Mouse (Mus musculus): ENCODE measurements around the gene Chd2. TPM values are rescaled to one million over a fixed set of nuclear protein-coding genes. Genes with fewer than 3 reads are reported as not detected.
"Not testable (repeated sequence)": the region's sequence is repeated elsewhere in the genome, so short reads cannot be mapped to it uniquely, and the experiment has no call there.

The Chd2 gene
- polyA plus RNA-seq, 1 experiment from 2014 or later = 58.9 TPM

DNA sequence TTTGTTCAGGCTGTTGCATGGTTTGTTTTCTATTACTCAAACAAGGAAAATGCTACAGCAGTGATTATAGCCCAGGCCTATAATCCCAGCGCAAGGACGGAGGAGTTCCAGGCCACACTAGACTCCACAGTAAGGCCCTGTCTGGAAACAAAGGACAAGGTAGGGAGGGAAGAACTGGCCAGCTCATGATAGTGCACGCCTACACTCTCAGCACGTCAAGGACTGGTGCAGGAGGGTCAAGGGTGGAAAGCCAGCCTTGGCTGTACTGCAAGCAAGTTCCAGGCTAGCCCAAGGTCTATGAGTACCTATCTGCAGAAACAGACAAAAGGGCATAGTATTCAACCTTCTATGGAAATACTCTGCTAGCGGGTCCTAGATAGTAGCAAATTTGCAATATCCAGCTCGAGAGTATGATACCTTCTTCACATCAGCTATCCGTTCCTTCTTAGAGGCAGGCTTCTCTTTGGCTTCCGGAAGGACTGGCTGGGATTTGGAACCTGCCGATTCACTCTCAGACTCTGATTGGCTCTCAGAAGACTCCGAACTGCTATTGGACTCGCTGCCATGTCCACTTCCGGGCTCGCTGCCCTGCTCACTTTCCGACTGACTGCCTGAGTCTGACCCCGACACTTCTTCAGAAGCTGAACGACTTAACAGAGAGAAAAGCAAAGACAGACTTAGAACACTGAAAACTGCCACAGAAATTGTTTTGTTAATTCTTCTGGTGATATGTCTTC, 22.4 kb downstream of the Chd2 start:
- Histone ChIP-seq H3K4me2 (ENCODE audit: low read depth, low read length) (no peak overlapping the region), H3K4me1 (replicated peaks; ENCODE audit: control insufficient read depth, insufficient read depth, low read length) (peaks cover 3% of the 10 kb centered on the region), H3K27ac (ENCODE audit: low read length) (no peak overlapping the region), H3K36me3 (ENCODE audit: control insufficient read depth, insufficient read depth, low read length) (peaks cover 42% of the 10 kb centered on the region), H3K9me3 (ENCODE audit: control insufficient read depth, low read length) (no peaks in the 10 kb centered on the region), H3K4me3 (ENCODE audit: low read length) (no peak overlapping the region), H3K27me3 (ENCODE audit: control insufficient read depth, insufficient read depth, low read depth, low read length) (no peaks in the 10 kb centered on the region), H3K9ac (ENCODE audit: low read length) (no peak overlapping the region)
- no peak for ATAC-seq (ENCODE audit: low read depth)
- 83% methylated on average over 16 of the region's 16 CpGs for WGBS

DNA sequence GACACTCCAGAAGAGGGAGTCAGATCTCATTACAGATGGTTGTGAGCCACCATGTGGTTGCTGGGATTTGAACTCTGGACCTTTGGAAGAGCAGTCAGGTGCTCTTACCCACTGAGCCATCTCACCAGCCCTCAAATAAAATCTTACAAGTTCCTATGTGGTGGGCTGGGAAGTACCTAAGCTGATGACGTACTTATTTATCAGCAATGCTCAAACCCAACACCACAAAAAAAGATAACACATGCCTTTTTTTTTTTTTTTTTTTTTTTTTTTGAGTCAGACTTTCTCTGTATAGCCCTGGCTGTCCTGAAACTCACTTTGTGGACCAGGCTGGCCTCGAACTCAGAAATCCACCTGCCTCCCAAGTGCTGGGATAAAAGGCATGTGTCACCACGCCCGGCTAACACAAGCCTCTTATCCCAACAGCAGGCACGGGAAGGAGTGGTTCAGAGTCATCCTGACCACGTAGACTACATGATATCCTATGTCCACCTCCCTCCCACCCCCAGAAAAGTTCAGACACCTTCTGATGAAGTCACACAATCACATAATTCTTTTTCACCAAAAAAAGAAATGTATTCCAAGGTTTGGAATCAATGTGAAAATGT, 23.2 kb downstream of the Chd2 start:
- not testable (repeated sequence) for H3K4me2 ChIP-seq (ENCODE audit: low read depth, low read length); H3K27ac ChIP-seq (ENCODE audit: low read length); H3K27me3 ChIP-seq (ENCODE audit: control insufficient read depth, insufficient read depth, low read depth, low read length); ATAC-seq (ENCODE audit: low read depth); H3K9ac ChIP-seq (ENCODE audit: low read length); H3K4me1 ChIP-seq (replicated peaks; ENCODE audit: control insufficient read depth, insufficient read depth, low read length); H3K4me3 ChIP-seq (ENCODE audit: low read length); H3K9me3 ChIP-seq (ENCODE audit: control insufficient read depth, low read length)
- H3K36me3 ChIP-seq (ENCODE audit: control insufficient read depth, insufficient read depth, low read length) = peaks cover 47% of the 10 kb centered on the region
- 84% methylated on average over 6 of the region's 6 CpGs for WGBS

DNA sequence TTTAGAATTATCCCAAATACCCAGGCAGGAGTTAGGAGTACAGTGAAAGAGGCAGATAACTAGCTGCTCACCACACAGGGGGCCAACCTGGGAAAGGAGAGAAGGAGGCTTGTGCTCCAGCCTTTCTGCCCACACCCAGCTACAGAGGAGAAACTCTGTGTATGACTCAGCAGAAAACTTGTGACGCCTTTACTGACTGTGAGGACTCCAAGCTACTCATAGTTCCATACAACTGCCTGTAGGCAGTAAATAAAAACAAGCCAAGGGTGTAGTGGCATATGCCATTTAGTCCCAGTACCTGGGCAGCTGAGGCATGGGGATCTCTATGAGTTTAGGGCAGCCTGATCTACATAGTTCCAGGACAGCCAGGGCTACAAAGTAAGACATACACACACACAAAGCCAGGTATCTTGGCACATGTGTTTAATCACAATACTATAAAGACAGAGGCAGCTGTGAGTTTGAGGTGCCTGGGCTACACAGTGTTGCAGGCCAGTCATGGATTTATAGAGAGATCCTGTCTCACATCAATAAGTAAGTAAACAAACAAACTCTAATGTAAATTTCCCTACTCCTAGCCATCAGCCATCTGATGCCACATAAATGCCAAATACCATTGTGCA, 24.1 kb downstream of the Chd2 start:
- Histone ChIP-seq H3K4me3 (ENCODE audit: low read length) (no peak overlapping the region), H3K9ac (ENCODE audit: low read length) (no peak overlapping the region), H3K4me1 (replicated peaks; ENCODE audit: control insufficient read depth, insufficient read depth, low read length) (no peaks in the 10 kb centered on the region), H3K36me3 (ENCODE audit: control insufficient read depth, insufficient read depth, low read length) (peaks cover 47% of the 10 kb centered on the region), H3K4me2 (ENCODE audit: low read depth, low read length) (no peak overlapping the region), H3K9me3 (ENCODE audit: control insufficient read depth, low read length) (no peaks in the 10 kb centered on the region), H3K27me3 (ENCODE audit: control insufficient read depth, insufficient read depth, low read depth, low read length) (no peaks in the 10 kb centered on the region), H3K27ac (ENCODE audit: low read length) (no peak overlapping the region)
- 54% methylated on average over 1 of the region's 1 CpGs for WGBS
- no peak for ATAC-seq (ENCODE audit: low read depth)

GRCm38 (mm10) chr7:73516820-73517219, 24.8 kb downstream of the Chd2 start:
- H3K27ac ChIP-seq (ENCODE audit: low read length) = no peak overlapping the region
- ATAC-seq (ENCODE audit: low read depth) = no peak
- H3K9ac ChIP-seq (ENCODE audit: low read length) = no peak overlapping the region
- WGBS = 84% methylated on average over 5 of the region's 5 CpGs
- H3K36me3 ChIP-seq (ENCODE audit: control insufficient read depth, insufficient read depth, low read length) = peaks cover 43% of the 10 kb centered on the region
- no peaks in the 10 kb centered on the region for H3K4me1 ChIP-seq (replicated peaks; ENCODE audit: control insufficient read depth, insufficient read depth, low read length)
- H3K4me3 ChIP-seq (ENCODE audit: low read length) = no peak overlapping the region
- H3K27me3 ChIP-seq (ENCODE audit: control insufficient read depth, insufficient read depth, low read depth, low read length) = no peaks in the 10 kb centered on the region
- H3K9me3 ChIP-seq (ENCODE audit: control insufficient read depth, low read length) = no peaks in the 10 kb centered on the region
- H3K4me2 ChIP-seq (ENCODE audit: low read depth, low read length) = no peak overlapping the region

DNA sequence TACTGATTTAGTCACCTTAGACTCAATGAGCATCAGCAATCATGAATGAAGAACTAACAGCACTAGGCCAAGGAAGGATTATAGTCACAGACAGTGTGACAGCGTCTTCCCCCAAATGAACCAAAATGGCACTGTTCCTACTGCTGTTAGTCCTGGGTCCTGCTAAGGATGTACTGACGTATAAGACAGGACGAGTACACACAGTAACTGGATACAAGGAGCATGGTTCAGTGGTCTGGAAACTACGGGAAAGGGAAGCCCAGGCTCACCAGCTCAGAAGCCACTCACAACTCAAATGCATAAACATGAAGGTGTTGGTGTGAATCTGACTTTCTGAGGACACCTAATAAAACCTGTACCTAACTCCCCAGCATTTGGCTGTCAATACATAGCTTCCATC, 27.1 kb downstream of the Chd2 start:
- Histone ChIP-seq H3K9ac (ENCODE audit: low read length) (no peak overlapping the region), H3K36me3 (ENCODE audit: control insufficient read depth, insufficient read depth, low read length) (peaks cover 52% of the 10 kb centered on the region), H3K4me2 (ENCODE audit: low read depth, low read length) (no peak overlapping the region), H3K4me3 (ENCODE audit: low read length) (no peak overlapping the region), H3K27me3 (ENCODE audit: control insufficient read depth, insufficient read depth, low read depth, low read length) (no peaks in the 10 kb centered on the region), H3K4me1 (replicated peaks; ENCODE audit: control insufficient read depth, insufficient read depth, low read length) (no peaks in the 10 kb centered on the region), H3K27ac (ENCODE audit: low read length) (no peak overlapping the region), H3K9me3 (ENCODE audit: control insufficient read depth, low read length) (no peaks in the 10 kb centered on the region)
- ATAC-seq (ENCODE audit: low read depth) = no peak
- 86% methylated on average over 4 of the region's 4 CpGs for WGBS

DNA sequence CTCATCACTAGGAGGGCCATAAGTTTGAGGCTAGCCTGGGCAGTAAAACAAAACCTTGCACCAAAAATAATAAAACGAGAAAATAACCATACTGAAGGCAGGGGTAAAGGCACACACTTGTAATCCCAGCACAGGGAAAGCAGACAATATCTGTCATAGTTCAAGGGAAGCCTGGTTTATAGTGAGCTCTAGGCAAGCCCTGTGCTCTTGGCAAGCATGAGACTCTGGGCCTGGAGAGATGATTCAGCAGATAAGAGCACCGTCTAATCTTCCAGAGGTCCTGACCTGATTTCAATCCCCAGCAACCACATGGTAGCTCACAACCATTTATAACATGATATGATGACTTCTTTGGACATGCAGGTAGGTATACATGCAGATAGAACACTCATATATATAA, 29.2 kb downstream of the Chd2 start:
- Histone ChIP-seq H3K4me2 (ENCODE audit: low read depth, low read length) (no peak overlapping the region), H3K27me3 (ENCODE audit: control insufficient read depth, insufficient read depth, low read depth, low read length) (no peaks in the 10 kb centered on the region), H3K9me3 (ENCODE audit: control insufficient read depth, low read length) (no peaks in the 10 kb centered on the region), H3K27ac (ENCODE audit: low read length) (no peak overlapping the region), H3K4me1 (replicated peaks; ENCODE audit: control insufficient read depth, insufficient read depth, low read length) (no peaks in the 10 kb centered on the region), H3K36me3 (ENCODE audit: control insufficient read depth, insufficient read depth, low read length) (peaks cover 43% of the 10 kb centered on the region), H3K9ac (ENCODE audit: low read length) (no peak overlapping the region), H3K4me3 (ENCODE audit: low read length) (no peak overlapping the region)
- WGBS = 55% methylated on average over 2 of the region's 2 CpGs
- ATAC-seq (ENCODE audit: low read depth) = no peak

DNA sequence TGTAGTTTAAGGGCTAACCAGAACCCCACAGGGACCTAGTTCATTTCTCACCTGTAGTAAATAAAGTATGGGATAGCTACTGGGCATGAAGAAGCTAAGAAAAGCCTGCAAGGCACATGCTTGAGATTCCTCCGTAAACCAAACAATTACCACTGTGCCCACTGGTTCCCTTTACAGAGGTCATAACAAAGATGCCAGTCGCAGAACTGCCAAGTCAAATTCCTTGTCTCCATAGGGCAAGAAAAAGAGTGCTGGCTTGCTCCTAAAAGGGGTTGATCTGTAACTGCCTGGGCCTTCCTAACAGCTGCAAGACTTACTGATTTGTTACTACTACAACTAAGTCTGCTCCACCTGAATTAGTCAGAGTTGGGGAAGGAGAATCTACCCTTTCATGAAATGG, 32.9 kb downstream of the Chd2 start:
- H3K27ac ChIP-seq (ENCODE audit: low read length) = no peak overlapping the region
- H3K27me3 ChIP-seq (ENCODE audit: control insufficient read depth, insufficient read depth, low read depth, low read length) = no peaks in the 10 kb centered on the region
- ATAC-seq (ENCODE audit: low read depth) = no peak
- H3K4me1 ChIP-seq (replicated peaks; ENCODE audit: control insufficient read depth, insufficient read depth, low read length) = no peaks in the 10 kb centered on the region
- no peak overlapping the region for H3K4me3 ChIP-seq (ENCODE audit: low read length)
- H3K4me2 ChIP-seq (ENCODE audit: low read depth, low read length) = no peak overlapping the region
- peaks cover 41% of the 10 kb centered on the region for H3K36me3 ChIP-seq (ENCODE audit: control insufficient read depth, insufficient read depth, low read length)
- no peaks in the 10 kb centered on the region for H3K9me3 ChIP-seq (ENCODE audit: control insufficient read depth, low read length)
- H3K9ac ChIP-seq (ENCODE audit: low read length) = no peak overlapping the region
- 92% methylated on average over 2 of the region's 2 CpGs for WGBS

GRCm38 (mm10) chr7:73507491-73507890, 34.1 kb downstream of the Chd2 start:
- 86% methylated on average over 6 of the region's 6 CpGs for WGBS
- Histone ChIP-seq H3K27ac (ENCODE audit: low read length) (0 out of 2 replicates have a peak overlapping the region, but pooled peaks have one; percentile 8), H3K9me3 (ENCODE audit: control insufficient read depth, low read length) (no peaks in the 10 kb centered on the region), H3K4me1 (replicated peaks; ENCODE audit: control insufficient read depth, insufficient read depth, low read length) (no peaks in the 10 kb centered on the region), H3K4me3 (ENCODE audit: low read length) (no peak overlapping the region), H3K27me3 (ENCODE audit: control insufficient read depth, insufficient read depth, low read depth, low read length) (no peaks in the 10 kb centered on the region), H3K9ac (ENCODE audit: low read length) (no peak overlapping the region), H3K4me2 (ENCODE audit: low read depth, low read length) (no peak overlapping the region), H3K36me3 (ENCODE audit: control insufficient read depth, insufficient read depth, low read length) (peaks cover 49% of the 10 kb centered on the region)
- peak; percentile 34; the same call in 1 of the 2 replicates for ATAC-seq (ENCODE audit: low read depth)

DNA sequence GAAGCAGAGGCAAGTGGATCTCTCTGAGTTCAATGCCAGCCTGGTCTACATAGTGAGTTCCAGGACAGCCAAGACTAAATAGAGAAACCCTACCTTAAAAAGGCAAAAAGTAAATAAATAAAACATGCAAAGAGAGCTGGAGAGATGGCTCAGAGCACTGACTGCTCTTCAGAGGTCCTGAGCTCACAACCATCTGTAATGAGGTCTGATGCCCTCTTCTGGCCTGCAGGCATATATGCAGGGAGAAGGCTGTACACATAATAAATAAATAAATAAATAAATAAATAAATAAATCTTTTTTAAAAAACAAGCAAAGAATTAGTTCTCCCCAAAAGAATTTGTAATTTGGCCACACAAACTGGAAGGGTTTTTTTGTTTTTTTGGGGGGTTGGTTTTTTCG, 34.8 kb downstream of the Chd2 start:
- Histone ChIP-seq H3K27me3 (ENCODE audit: control insufficient read depth, insufficient read depth, low read depth, low read length) (no peaks in the 10 kb centered on the region), H3K9me3 (ENCODE audit: control insufficient read depth, low read length) (no peaks in the 10 kb centered on the region), H3K27ac (ENCODE audit: low read length) (no peak overlapping the region), H3K9ac (ENCODE audit: low read length) (no peak overlapping the region), H3K4me1 (replicated peaks; ENCODE audit: control insufficient read depth, insufficient read depth, low read length) (no peaks in the 10 kb centered on the region), H3K4me3 (ENCODE audit: low read length) (no peak overlapping the region), H3K36me3 (ENCODE audit: control insufficient read depth, insufficient read depth, low read length) (peaks cover 55% of the 10 kb centered on the region), H3K4me2 (ENCODE audit: low read depth, low read length) (no peak overlapping the region)
- WGBS = 100% methylated on average over 1 of the region's 1 CpGs
- ATAC-seq (ENCODE audit: low read depth) = no peak
